Mouse (Mus musculus): ENCODE data around the gene Dph7. TPM values are rescaled to one million over a fixed set of nuclear protein-coding genes. Genes with fewer than 3 reads are reported as not detected.

Dph7 gene
- polyA plus RNA-seq, 1 experiment: 18.6 TPM

- no peak for TF ChIP-seq GATA1 (IDR thresholded peaks at IDR 0.05; ENCODE audit: low read length)
These were observed 12.6 kb upstream of the Dph7 start, which contains the start of gene Zmynd19 for GRCm38 (mm10) chr2:24949421-24950188. Gene Zmynd19, plus strand, starts transcription at chr2:24949792.

GRCm38 (mm10) chr2:24950189-24950535 is 12.0 kb upstream of the Dph7 start:
- TF ChIP-seq GATA1 (IDR thresholded peaks at IDR 0.05; ENCODE audit: low read length): no peak

- TF ChIP-seq GATA1 (IDR thresholded peaks at IDR 0.05; ENCODE audit: low read length): no peak
These were observed 9.6 kb upstream of the Dph7 start for GRCm38 (mm10) chr2:24952537-24953055.

GRCm38 (mm10) chr2:24960910-24961309 is 1.3 kb upstream of the Dph7 start:
- TF ChIP-seq GATA1 (IDR thresholded peaks at IDR 0.05; ENCODE audit: low read length): no peak

GRCm38 (mm10) chr2:24970386-24970785 is 8.2 kb downstream of the Dph7 start:
- no peak for TF ChIP-seq GATA1 (IDR thresholded peaks at IDR 0.05; ENCODE audit: low read length)

- no peak for TF ChIP-seq GATA1 (IDR thresholded peaks at IDR 0.05; ENCODE audit: low read length)
These were observed 12.9 kb downstream of the Dph7 start, which contains the start of gene Mrpl41 for GRCm38 (mm10) chr2:24974906-24975703. Gene Mrpl41, minus strand, starts transcription at chr2:24975098.

- TF ChIP-seq GATA1 (IDR thresholded peaks at IDR 0.05; ENCODE audit: low read length): no peak
These were observed 13.6 kb downstream of the Dph7 start, which contains the start of gene Pnpla7 for GRCm38 (mm10) chr2:24975704-24976297. Gene Pnpla7, plus strand, starts transcription at chr2:24976033.

- no peak for TF ChIP-seq GATA1 (IDR thresholded peaks at IDR 0.05; ENCODE audit: low read length)
These were observed 14.8 kb downstream of the Dph7 start for GRCm38 (mm10) chr2:24976960-24977359.

GRCm38 (mm10) chr2:24987762-24988161 is 25.6 kb downstream of the Dph7 start:
- TF ChIP-seq GATA1 (IDR thresholded peaks at IDR 0.05; ENCODE audit: low read length): no peak

GRCm38 (mm10) chr2:24995332-24995731 is 33.1 kb downstream of the Dph7 start:
- no peak for TF ChIP-seq GATA1 (IDR thresholded peaks at IDR 0.05; ENCODE audit: low read length)

- TF ChIP-seq GATA1 (IDR thresholded peaks at IDR 0.05; ENCODE audit: low read length): no peak
These were observed 34.3 kb downstream of the Dph7 start for GRCm38 (mm10) chr2:24996471-24996870.

- TF ChIP-seq GATA1 (IDR thresholded peaks at IDR 0.05; ENCODE audit: low read length): no peak
These were observed 38.5 kb downstream of the Dph7 start for GRCm38 (mm10) chr2:25000544-25001235.

- TF ChIP-seq GATA1 (IDR thresholded peaks at IDR 0.05; ENCODE audit: low read length): no peak
These were observed 42.0 kb downstream of the Dph7 start for GRCm38 (mm10) chr2:25003946-25004786.

- no peak for TF ChIP-seq GATA1 (IDR thresholded peaks at IDR 0.05; ENCODE audit: low read length)
These were observed 44.6 kb downstream of the Dph7 start for GRCm38 (mm10) chr2:25006767-25007166.
